Mouse (Mus musculus) embryonic facial prominence, embryonic 12.5 days (tissue): ENCODE measurements around the gene Hmgn1. TPM values are rescaled to one million over a fixed set of nuclear protein-coding genes. Genes with fewer than 3 reads are reported as not detected.

Experiments
- ATAC-seq: fragments of 200-750 bp; cut with Nextera tagmentation; 2 replicates; pipeline ENCODE4 v1.8.0; 2017; ENCODE audit not compliant: insufficient number of reproducible peaks, insufficient read depth, low FRiP score, low TSS enrichment
- H3K27ac ChIP-seq: fragments of 300-500 bp; sonication (generic); 2 replicates; pipeline ENCODE4 v1.5.1; 2016; ENCODE audit warnings: mild to moderate bottlenecking
- H3K27me3 ChIP-seq: fragments of 300-500 bp; sonication (generic); 2 replicates; pipeline ENCODE4 v1.6.1; 2016; ENCODE audit warnings: mild to moderate bottlenecking, moderate library complexity
- H3K36me3 ChIP-seq: fragments of 300-500 bp; sonication (generic); 2 replicates; pipeline ENCODE4 v1.6.1; 2016; ENCODE audit warnings: mild to moderate bottlenecking
- H3K4me1 ChIP-seq: fragments of 300-500 bp; sonication (generic); 2 replicates; pipeline ENCODE4 v1.6.1; 2016
- H3K4me2 ChIP-seq: fragments of 300-500 bp; sonication (generic); replicated peaks from 2 replicates; pipeline ENCODE4 v1.6.1; 2016; ENCODE audit warnings: mild to moderate bottlenecking, moderate library complexity
- H3K4me3 ChIP-seq: fragments of 300-500 bp; sonication (generic); 2 replicates; pipeline ENCODE4 v1.5.1; 2016; ENCODE audit warnings: mild to moderate bottlenecking
- H3K9ac ChIP-seq: fragments of 300-500 bp; sonication (generic); 2 replicates; pipeline ENCODE4 v1.6.1; 2016; ENCODE audit warnings: mild to moderate bottlenecking, moderate library complexity
- H3K9me3 ChIP-seq: fragments of 300-500 bp; sonication (generic); 2 replicates; pipeline ENCODE4 v1.6.1; 2016; ENCODE audit warnings: mild to moderate bottlenecking, moderate library complexity
- WGBS: fragments of 180-500 bp; shearing (Covaris S2); methylation state at CpG from one replicate; pipeline ENCODE4 v1.1.7; 2016; 5-methylcytosine and 5-hydroxymethylcytosine counted together
- polyA plus RNA-seq: library from polyadenylated mRNA; unstranded; fragments of >200 nt; fragmentation: Nextera tagmentation; extraction: Ambion mirVana; gene quantifications from 2 replicates; pipeline ENCODE4 v1.2.1, GENCODE M21; 2016

Hmgn1 gene
- polyA plus RNA-seq, 1 experiment from 2014 or later = 885 TPM

DNA sequence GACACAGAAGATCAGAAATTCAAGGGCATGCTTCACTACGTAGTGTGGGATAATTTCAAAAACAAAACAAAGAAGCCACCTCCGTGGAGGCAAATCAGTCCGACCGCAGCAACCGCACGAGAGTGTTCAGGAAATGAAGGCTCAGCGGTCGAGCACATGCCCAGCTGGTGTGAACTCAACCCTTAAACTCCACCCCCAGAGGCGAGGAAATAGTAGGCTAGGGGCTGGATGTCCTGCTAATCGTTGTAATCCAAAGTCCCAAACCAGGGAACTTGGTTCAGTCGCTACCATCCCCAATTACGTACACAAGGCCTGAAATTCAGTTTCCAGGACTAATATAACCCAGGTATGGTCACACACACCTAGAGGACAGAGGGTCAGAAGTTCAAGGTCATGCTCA is 40.5 kb downstream of the Hmgn1 start:
- no peaks in the 10 kb centered on the region for H3K36me3 ChIP-seq
- H3K4me2 ChIP-seq = no peak overlapping the region
- 72% methylated on average over 12 of the region's 12 CpGs for WGBS
- H3K9me3 ChIP-seq = no peaks in the 10 kb centered on the region
- no peak for ATAC-seq
- H3K9ac ChIP-seq = no peak overlapping the region
- H3K4me3 ChIP-seq = no peak overlapping the region
- H3K27me3 ChIP-seq = no peaks in the 10 kb centered on the region
- peaks cover 14% of the 10 kb centered on the region for H3K4me1 ChIP-seq
- no peak overlapping the region for H3K27ac ChIP-seq

- Histone ChIP-seq H3K4me1 (peaks cover 16% of the 10 kb centered on the region), H3K4me2 (no peak overlapping the region), H3K4me3 (no peak overlapping the region), H3K27ac (no peak overlapping the region), H3K9me3 (no peaks in the 10 kb centered on the region), H3K36me3 (peaks cover 4% of the 10 kb centered on the region; the same call in 1 of the 2 replicates), H3K9ac (no peak overlapping the region), H3K27me3 (no peaks in the 10 kb centered on the region)
- no peak for ATAC-seq
These were observed 41.9 kb downstream of the Hmgn1 start for GRCm38 (mm10) chr16:96085597-96085996.

DNA sequence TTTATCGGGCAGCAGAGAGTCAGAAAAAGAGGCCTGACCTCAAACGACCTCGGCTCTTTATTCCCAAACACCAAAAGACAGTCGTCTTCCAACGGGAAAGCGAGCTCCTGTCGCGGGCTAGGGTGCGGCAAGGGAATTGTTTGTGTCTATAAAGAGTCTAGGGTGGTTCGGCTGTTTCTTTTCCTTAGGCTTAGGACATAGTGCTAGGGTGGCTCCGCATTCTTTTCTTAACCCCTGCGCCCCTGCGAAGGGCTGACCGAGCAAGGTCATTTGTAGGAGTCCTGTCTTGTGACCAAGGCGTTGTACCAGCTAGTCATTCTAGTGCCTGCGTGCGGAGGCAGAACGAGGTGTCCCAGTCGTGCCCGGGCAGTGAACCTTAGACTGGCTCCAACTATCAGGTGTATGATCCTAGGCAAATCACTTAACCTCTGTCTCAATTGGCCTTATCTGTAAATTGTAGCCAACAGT is 44.3 kb downstream of the Hmgn1 start:
- Histone ChIP-seq H3K27ac (peak overlapping the region; percentile 97), H3K9ac (peak overlapping the region; percentile 94), H3K4me3 (peak overlapping the region; percentile 98), H3K4me1 (peaks cover 15% of the 10 kb centered on the region), H3K4me2 (peak overlapping the region; percentile 68), H3K27me3 (no peaks in the 10 kb centered on the region), H3K9me3 (no peaks in the 10 kb centered on the region), H3K36me3 (peaks cover 28% of the 10 kb centered on the region)
- 6% methylated on average over 20 of the region's 20 CpGs for WGBS
- ATAC-seq = no peak

DNA sequence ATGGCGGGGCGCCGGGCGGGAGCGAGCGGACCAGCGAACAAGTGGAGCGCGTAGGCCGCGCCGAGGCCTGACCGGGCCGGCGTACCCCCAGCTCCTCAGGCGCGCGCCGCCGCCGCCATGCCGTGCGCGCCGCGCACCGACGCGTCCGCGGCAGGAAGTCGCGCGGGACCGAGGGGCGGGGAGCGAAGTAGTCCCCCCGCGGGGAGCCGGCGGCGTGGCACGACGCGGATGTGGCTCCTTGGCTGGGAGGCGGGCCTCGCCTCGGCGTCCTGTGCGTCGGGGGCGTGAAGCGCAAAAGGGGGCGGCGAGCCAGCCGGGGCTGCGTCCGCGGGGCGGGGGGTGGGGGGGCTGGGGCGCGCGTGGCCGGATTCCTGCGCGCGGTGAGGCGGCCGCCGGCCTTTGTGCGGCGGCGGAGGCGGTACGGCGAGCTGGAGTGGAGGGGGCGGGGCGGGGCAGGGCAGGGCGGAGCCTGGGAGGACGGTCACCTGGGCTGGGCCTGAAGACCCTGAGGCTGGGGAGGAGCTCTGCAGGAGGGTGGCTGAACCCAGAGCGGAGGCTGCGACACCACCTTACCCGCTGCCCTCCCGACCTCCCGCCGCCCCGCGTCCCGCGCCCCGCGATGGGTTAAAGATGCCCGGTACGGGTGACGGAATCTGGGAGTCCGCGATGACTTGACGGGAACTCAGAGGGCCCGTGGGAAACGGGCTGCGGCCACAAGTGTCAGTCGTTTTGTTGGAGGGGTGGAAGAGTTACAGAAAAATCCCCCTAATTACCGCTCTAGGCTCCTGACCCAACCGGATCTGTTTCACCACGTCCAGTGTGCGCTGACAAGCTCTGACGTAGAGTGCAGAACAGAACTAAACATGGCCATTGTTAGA is 45.0 kb downstream of the Hmgn1 start, which contains the start of gene Brwd1:
TSS of gene Brwd1 (minus strand) at position 226 of the 878 bp plus-strand sequence.
- under 1% methylated on average over 75 of the region's 107 CpGs for WGBS
- peak; percentile 83 for ATAC-seq
- H3K9me3 ChIP-seq = no peaks in the 10 kb centered on the region
- peaks cover 15% of the 10 kb centered on the region for H3K4me1 ChIP-seq
- no peaks in the 10 kb centered on the region for H3K27me3 ChIP-seq
- H3K27ac ChIP-seq = peak within 1 kb of the TSS; percentile 97
- H3K4me3 ChIP-seq = peak within 1 kb of the TSS; percentile 98
- peaks cover 34% of the 10 kb centered on the region for H3K36me3 ChIP-seq
- H3K9ac ChIP-seq = peak within 1 kb of the TSS; percentile 94
- peak within 1 kb of the TSS; percentile 68 for H3K4me2 ChIP-seq

DNA sequence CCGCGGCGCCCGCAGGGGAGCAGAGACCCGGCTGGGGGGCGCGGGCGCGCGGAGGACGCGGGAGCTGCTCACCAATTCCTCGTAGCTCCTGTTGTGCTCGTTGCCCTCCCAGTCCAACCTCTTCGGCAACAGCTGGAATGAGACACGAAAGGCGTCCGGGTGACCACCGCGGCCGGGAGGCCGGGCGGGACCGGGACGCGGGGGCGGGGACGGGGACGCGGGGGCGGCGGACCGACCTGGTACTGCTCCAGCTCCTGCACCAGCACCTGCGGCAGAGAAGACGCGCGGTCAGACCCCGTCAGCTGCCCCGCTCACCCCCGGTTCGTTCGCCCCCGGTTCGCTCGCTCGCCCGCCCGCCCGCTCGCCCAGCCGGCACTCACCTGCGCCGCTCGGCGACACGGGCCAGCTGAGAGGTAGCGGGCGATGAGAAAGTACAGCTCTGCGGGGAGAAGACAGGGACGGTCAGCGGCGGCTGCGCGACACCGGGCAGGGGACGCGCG is 45.7 kb downstream of the Hmgn1 start:
- no peaks in the 10 kb centered on the region for H3K9me3 ChIP-seq
- WGBS = under 1% methylated on average over 65 of the region's 68 CpGs
- H3K27ac ChIP-seq = peak overlapping the region; percentile 97
- H3K4me3 ChIP-seq = peak overlapping the region; percentile 98
- peak overlapping the region; percentile 94 for H3K9ac ChIP-seq
- H3K4me2 ChIP-seq = peak overlapping the region; percentile 68
- H3K36me3 ChIP-seq = peaks cover 39% of the 10 kb centered on the region
- no peaks in the 10 kb centered on the region for H3K27me3 ChIP-seq
- peaks cover 15% of the 10 kb centered on the region for H3K4me1 ChIP-seq
- peak; percentile 36 for ATAC-seq

GRCm38 (mm10) chr16:96081331-96081730 is 46.2 kb downstream of the Hmgn1 start:
- ATAC-seq = peak; percentile 75
- H3K9ac ChIP-seq = peak overlapping the region; percentile 94
- H3K9me3 ChIP-seq = no peaks in the 10 kb centered on the region
- H3K36me3 ChIP-seq = peaks cover 40% of the 10 kb centered on the region
- H3K27me3 ChIP-seq = no peaks in the 10 kb centered on the region
- H3K4me2 ChIP-seq = peak overlapping the region; percentile 68
- 1% methylated on average over 27 of the region's 28 CpGs for WGBS
- peaks cover 15% of the 10 kb centered on the region for H3K4me1 ChIP-seq
- H3K4me3 ChIP-seq = peak overlapping the region; percentile 98
- H3K27ac ChIP-seq = peak overlapping the region; percentile 97

- peaks cover 47% of the 10 kb centered on the region for H3K36me3 ChIP-seq
- WGBS = 86% methylated on average over 7 of the region's 7 CpGs
- no peaks in the 10 kb centered on the region for H3K9me3 ChIP-seq
- H3K4me2 ChIP-seq = peak overlapping the region; percentile 68
- H3K9ac ChIP-seq = no peak overlapping the region
- no peak overlapping the region for H3K27ac ChIP-seq
- no peak overlapping the region for H3K4me3 ChIP-seq
- no peaks in the 10 kb centered on the region for H3K27me3 ChIP-seq
- peaks cover 15% of the 10 kb centered on the region for H3K4me1 ChIP-seq
- no peak for ATAC-seq
These were observed 47.0 kb downstream of the Hmgn1 start for GRCm38 (mm10) chr16:96080524-96080923.

Other genes with a start within 250 kb of the Hmgn1 start
- gene Psmg1, start 136.8 kb downstream of the Hmgn1 start, polyA plus RNA-seq = 95.1 and 99.4 TPM in 2 replicates
- gene Brwd1, start 45.2 kb downstream of the Hmgn1 start, polyA plus RNA-seq = 139 and 141 TPM in 2 replicates
- gene Wrb, start 17.7 kb upstream of the Hmgn1 start, polyA plus RNA-seq = 69.8 and 73.7 TPM in 2 replicates
- gene Lca5l, start 64.5 kb upstream of the Hmgn1 start, polyA plus RNA-seq = 1.9 and 2.3 TPM in 2 replicates
- gene Sh3bgr, start 72.7 kb upstream of the Hmgn1 start, polyA plus RNA-seq = 1.7 and 2.7 TPM in 2 replicates
- 0.69 and 0.88 TPM in 2 replicates for gene B3galt5, start 108.1 kb upstream of the Hmgn1 start, polyA plus RNA-seq